Comparison of ENCODE assay signal across 9 mouse cellular contexts in genomic region chr2:93772054-93772764, GRCm38 (mm10). TPM values are rescaled to one million over a fixed set of nuclear protein-coding genes. Genes with fewer than 3 reads are reported as not detected.
DNase-seq lines count a peak whose midpoint lies in the region; ATAC-seq and TF ChIP-seq lines count a peak whose summit lies in the region.
"Had no signal": no experiment of that assay in that cellular context is flagged by ENCODE, and none has a peak within 500 bp of the region (broad histone marks: within the 10 kb centered on the region; RNA-seq: fewer than 3 reads in every experiment).

No protein-coding gene starts in this region.

- peak overlapping the region; percentile 36; the same call in 1 of the 2 replicates for H3K9ac ChIP-seq in hindbrain, embryonic 13.5 days
- no peak overlapping the region for H3K9ac ChIP-seq in hindbrain, embryonic 16.5 days (ENCODE audit: low read depth, low read length)
- no peak overlapping the region for H3K9ac ChIP-seq in forebrain, embryonic 15.5 days (replicated peaks)
- H3K9ac ChIP-seq in liver, postnatal 0 days (replicated peaks) = no peak overlapping the region
- H3K9ac ChIP-seq: stomach, embryonic 15.5 days had no signal

- 0 out of 2 replicates have a peak overlapping the region, but pooled peaks have one; percentile 12 for H3K27ac ChIP-seq in hindbrain, embryonic 13.5 days
- H3K27ac ChIP-seq in hindbrain, embryonic 16.5 days (ENCODE audit: low read depth, low read length) = no peak overlapping the region
- H3K27ac ChIP-seq in forebrain, embryonic 15.5 days (replicated peaks) = no peak overlapping the region
- H3K27ac ChIP-seq in liver, postnatal 0 days (ENCODE audit: low read depth) = no peak overlapping the region
- H3K27ac ChIP-seq: stomach, embryonic 15.5 days had no signal

- DNase-seq in G1E (ENCODE audit: low spot score) = no peak
- DNase-seq in liver, postnatal 0 days = no peak
- DNase-seq in yolk sac, embryonic 10.5 days (ENCODE audit: low spot score) = no peak
- no peak for DNase-seq in urinary bladder, postnatal 4 days (ENCODE audit: low spot score in 2 of 2)
- no peak for DNase-seq in cerebellum, adult 8-10 months

- H3K4me2 ChIP-seq in hindbrain, embryonic 13.5 days = no peak overlapping the region
- no peak overlapping the region for H3K4me2 ChIP-seq in hindbrain, embryonic 16.5 days (ENCODE audit: low read length)
- H3K4me2 ChIP-seq in forebrain, embryonic 15.5 days (replicated peaks) = no peak overlapping the region
- H3K4me2 ChIP-seq in liver, postnatal 0 days (ENCODE audit: low read depth, low read length) = no peak overlapping the region
- H3K4me2 ChIP-seq: stomach, embryonic 15.5 days had no signal

- peaks cover 10% of the 10 kb centered on the region for H3K36me3 ChIP-seq in hindbrain, embryonic 13.5 days
- no peaks in the 10 kb centered on the region; the same call in 1 of the 2 replicates for H3K36me3 ChIP-seq in hindbrain, embryonic 16.5 days (ENCODE audit: control insufficient read depth, insufficient read depth, low read length)
- peaks cover 72% of the 10 kb centered on the region for H3K36me3 ChIP-seq in G1E (replicated peaks)
- peaks cover 2% of the 10 kb centered on the region; the same call in 1 of the 2 replicates for H3K36me3 ChIP-seq in forebrain, embryonic 15.5 days
- H3K36me3 ChIP-seq in liver, postnatal 0 days (replicated peaks; ENCODE audit: insufficient read depth, low read length) = peaks cover 7% of the 10 kb centered on the region

- H3K4me3 ChIP-seq in hindbrain, embryonic 13.5 days = no peak overlapping the region
- H3K4me3 ChIP-seq in hindbrain, embryonic 16.5 days (ENCODE audit: low read length) = no peak overlapping the region
- peak overlapping the region; percentile 23; the same call in 1 of the 2 replicates for H3K4me3 ChIP-seq in G1E (ENCODE audit: low read depth, low read length)
- H3K4me3 ChIP-seq in forebrain, embryonic 15.5 days = no peak overlapping the region
- H3K4me3 ChIP-seq in liver, postnatal 0 days (ENCODE audit: low read depth, low read length) = no peak overlapping the region
- H3K4me3 ChIP-seq: stomach, embryonic 15.5 days had no signal

- no peaks in the 10 kb centered on the region for H3K27me3 ChIP-seq in hindbrain, embryonic 13.5 days
- H3K27me3 ChIP-seq in hindbrain, embryonic 16.5 days (replicated peaks; ENCODE audit: control insufficient read depth, insufficient read depth, low read length) = no peaks in the 10 kb centered on the region
- no peaks in the 10 kb centered on the region for H3K27me3 ChIP-seq in G1E (ENCODE audit: insufficient read depth, low read length)
- no peaks in the 10 kb centered on the region for H3K27me3 ChIP-seq in forebrain, embryonic 15.5 days
- no peaks in the 10 kb centered on the region for H3K27me3 ChIP-seq in liver, postnatal 0 days (ENCODE audit: insufficient read depth, low read length)
- H3K27me3 ChIP-seq: stomach, embryonic 15.5 days had no signal

- no peaks in the 10 kb centered on the region for H3K9me3 ChIP-seq in hindbrain, embryonic 13.5 days
- H3K9me3 ChIP-seq in hindbrain, embryonic 16.5 days (ENCODE audit: control insufficient read depth, low read length) = no peaks in the 10 kb centered on the region
- H3K9me3 ChIP-seq in G1E (replicated peaks) = no peaks in the 10 kb centered on the region
- no peaks in the 10 kb centered on the region for H3K9me3 ChIP-seq in forebrain, embryonic 15.5 days
- H3K9me3 ChIP-seq in liver, postnatal 0 days (ENCODE audit: low read length) = no peaks in the 10 kb centered on the region
- H3K9me3 ChIP-seq: stomach, embryonic 15.5 days had no signal

- 0 out of 2 replicates have a peak, but pooled peaks have one; percentile 39 for ATAC-seq in hindbrain, embryonic 13.5 days (ENCODE audit: low FRiP score)
- ATAC-seq in hindbrain, embryonic 16.5 days = no peak; the same call in 1 of the 2 replicates
- peak; percentile 92 for ATAC-seq in G1E (ENCODE audit: extremely low read depth, insufficient number of reproducible peaks, low FRiP score, poor library complexity, severe bottlenecking)
- peak; percentile 48; the same call in 1 of the 2 replicates for ATAC-seq in forebrain, embryonic 15.5 days (replicated peaks)
- peak; percentile 38; the same call in 1 of the 2 replicates for ATAC-seq in liver, postnatal 0 days

- no peak for TF ChIP-seq EP300 in liver, postnatal 0 days (IDR thresholded peaks at IDR 0.05; ENCODE audit: low read depth)

- no peak for TF ChIP-seq CTCF in G1E (IDR thresholded peaks at IDR 0.05; ENCODE audit: low read depth, low read length)
- no peak for TF ChIP-seq CTCF in liver, postnatal 0 days (IDR thresholded peaks at IDR 0.05; ENCODE audit: low read depth)

- WGBS in hindbrain, embryonic 13.5 days = 44% methylated on average over 16 of the region's 16 CpGs
- WGBS in hindbrain, embryonic 16.5 days = 45% methylated on average over 16 of the region's 16 CpGs
- WGBS in forebrain, embryonic 15.5 days = 42% methylated on average over 16 of the region's 16 CpGs
- 44% methylated on average over 16 of the region's 16 CpGs for WGBS in liver, postnatal 0 days (ENCODE audit: insufficient replicate concordance)

- peaks cover 30% of the 10 kb centered on the region for H3K4me1 ChIP-seq in hindbrain, embryonic 13.5 days (replicated peaks)
- H3K4me1 ChIP-seq in hindbrain, embryonic 16.5 days (ENCODE audit: control insufficient read depth, insufficient read depth, low read depth, low read length) = peaks cover 4% of the 10 kb centered on the region
- H3K4me1 ChIP-seq in G1E (ENCODE audit: insufficient read depth, low read depth, low read length) = peaks cover 6% of the 10 kb centered on the region
- H3K4me1 ChIP-seq in forebrain, embryonic 15.5 days = peaks cover 7% of the 10 kb centered on the region; the same call in 1 of the 2 replicates
- H3K4me1 ChIP-seq in liver, postnatal 0 days (ENCODE audit: insufficient read depth) = peaks cover 16% of the 10 kb centered on the region; the same call in 1 of the 2 replicates

RNA-seq across cellular contexts. Expression of gene Ext2, which starts 50.2 kb away (rescaled TPM):
- 70.2 and 70.4 TPM in 2 replicates for polyA plus RNA-seq in hindbrain, embryonic 13.5 days (2015; fragmentation: Nextera tagmentation; extraction: Ambion mirVana)
- polyA plus RNA-seq in hindbrain, embryonic 16.5 days (2015; fragmentation: Nextera tagmentation; extraction: Ambion mirVana) = 68.2 and 81.9 TPM in 2 replicates
- 42.6 and 56.3 TPM in 2 replicates for total RNA-seq in G1E (2014; fragmentation: Nextera tagmentation)
- 19.3 and 22.9 TPM in 2 replicates for total RNA-seq in G1E (2017)
- 25.0 and 29.9 TPM in 2 replicates for polyA plus RNA-seq in G1E (2012)
- 64.2 and 64.8 TPM in 2 replicates for polyA plus RNA-seq in forebrain, embryonic 15.5 days (2015; fragmentation: Nextera tagmentation; extraction: Ambion mirVana)
- 22.6 TPM in 2 replicates for polyA plus RNA-seq in liver, postnatal 0 days (2015; fragmentation: Nextera tagmentation; extraction: Ambion mirVana)
